Mouse (Mus musculus): ENCODE results near the gene Plcxd2.

DNA sequence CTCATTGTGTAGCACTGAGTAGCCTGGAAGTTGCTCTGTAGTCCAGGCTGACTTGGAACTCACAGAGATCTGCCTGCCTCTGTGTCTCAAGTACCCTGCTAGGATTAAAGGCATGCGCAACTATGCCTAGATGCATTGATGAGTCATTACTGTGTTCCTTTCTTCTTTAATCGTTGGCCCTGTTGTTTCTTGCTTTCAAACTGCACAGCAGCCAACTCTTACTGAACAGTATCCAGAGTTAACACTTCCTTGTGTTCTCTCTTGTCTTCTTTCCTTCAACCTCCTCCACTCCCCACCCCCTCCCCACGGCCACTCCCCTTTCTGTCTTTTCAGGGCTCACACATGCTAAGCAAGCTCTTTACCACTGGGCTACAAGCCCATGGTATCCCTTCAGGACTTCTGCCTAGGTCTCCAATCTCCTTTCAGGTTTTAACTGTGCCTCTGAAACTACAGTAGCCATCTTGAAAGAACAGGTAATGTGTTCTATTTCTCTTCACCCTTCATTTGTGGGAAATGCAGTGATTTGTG lies 74.0 kb downstream of the Plcxd2 start:
- TF ChIP-seq CTCF (IDR thresholded peaks at IDR 0.05; ENCODE audit: borderline replicate concordance, insufficient read depth, low read depth, low read length) (no peak), POLR2A (IDR thresholded peaks at IDR 0.05; ENCODE audit: borderline replicate concordance, insufficient read depth, low read length) (no peak)
